Mouse (Mus musculus) liver, embryonic 14.5 days (tissue): ENCODE results near the gene Slc27a2.

Experiments
- CTCF ChIP-seq: IDR thresholded peaks from 2 replicates; pipeline ENCODE4 v1.5.1; 2016; ENCODE audit warnings: antibody characterized with exemption, low read depth, control low read depth
- EP300 ChIP-seq: IDR thresholded peaks from 2 replicates; pipeline ENCODE4 v1.6.1; 2016; ENCODE audit warnings: antibody characterized with exemption, low read depth

DNA sequence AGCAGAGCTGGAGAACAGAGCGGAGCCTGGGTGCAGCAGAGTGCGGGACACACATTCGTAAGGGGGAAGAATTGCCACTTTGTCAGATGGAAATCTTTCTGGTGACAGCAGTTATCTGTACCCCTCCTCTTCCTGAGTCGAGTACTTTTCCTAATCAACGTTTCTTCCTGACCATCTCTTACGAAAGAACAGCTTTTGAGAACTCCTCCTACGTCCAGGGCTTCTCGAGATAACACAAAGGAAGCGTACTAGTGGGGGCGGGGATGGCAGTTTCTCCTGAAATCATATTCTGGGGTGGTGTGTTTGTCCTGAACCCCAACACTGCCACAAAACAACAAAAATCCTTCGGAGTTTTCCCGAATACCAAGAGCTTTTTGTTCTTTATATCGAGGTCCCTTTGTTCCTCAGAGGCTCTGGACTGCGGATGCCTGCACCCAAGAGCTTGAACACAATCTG lies 67.1 kb downstream of the Slc27a2 start, which contains the start of gene Hdc:
- TF ChIP-seq CTCF (no peak), EP300 (no peak)
